ENCODE assay signal across 25 mouse cellular contexts in the genomic region with DNA sequence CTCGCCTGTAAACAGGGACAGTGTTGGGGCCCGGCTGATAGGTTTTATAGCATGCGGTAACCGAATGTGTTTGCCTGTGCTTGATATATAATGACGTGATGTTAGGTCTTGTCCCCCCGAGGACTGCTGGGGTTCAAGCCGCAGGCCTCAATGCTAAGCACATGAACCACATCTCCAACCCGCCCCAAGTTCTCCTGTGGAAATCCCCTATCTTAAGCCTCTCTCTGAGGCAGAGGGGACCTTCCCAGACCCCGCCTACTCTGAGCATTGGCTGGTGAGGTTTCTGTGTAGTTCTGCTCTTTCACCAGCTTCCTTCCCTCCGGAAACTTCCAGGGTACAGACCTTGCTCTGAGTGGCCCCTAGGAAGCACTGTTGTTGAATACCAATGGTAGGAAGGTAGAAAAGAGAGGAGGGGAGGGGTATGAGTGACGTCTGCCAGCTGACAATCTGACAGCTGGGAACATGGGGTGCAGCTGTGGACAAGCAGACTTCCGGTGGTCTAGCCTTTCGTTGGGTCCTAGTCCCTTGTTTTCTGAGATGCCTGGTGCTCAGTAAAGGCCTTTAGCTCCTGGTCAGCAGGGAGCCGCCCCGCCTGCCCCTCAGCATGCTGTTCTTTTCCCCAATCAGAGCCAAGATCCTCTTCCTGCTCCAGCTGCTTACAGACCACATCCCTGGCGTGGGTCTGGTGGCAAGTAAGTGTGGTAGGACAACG. TPM values are rescaled to one million over a fixed set of nuclear protein-coding genes. Genes with fewer than 3 reads are reported as not detected.
DNase-seq lines count a peak whose midpoint lies in the region; TF ChIP-seq lines count a peak whose summit lies in the region.
"Had no signal": no experiment of that assay in that cellular context is flagged by ENCODE, and none has a peak within 500 bp of the region (broad histone marks: within the 10 kb centered on the region; RNA-seq: fewer than 3 reads in every experiment).

No protein-coding gene starts in this region.

- DNase-seq in kidney, postnatal 10 days = peak; percentile 53
- DNase-seq in kidney, adult 18-20 months = no peak
- peak; percentile 57 for DNase-seq in A20 (ENCODE audit: low read depth, low spot score)
- peak; percentile 67 for DNase-seq in CD4-positive helper T cell, adult 2 months (ENCODE audit: low read depth, low spot score)
- DNase-seq in layer of hippocampus, adult 18-20 months (ENCODE audit: low spot score in 2 of 2) = no peak
- no peak for DNase-seq in right cerebral cortex, postnatal 36 days (ENCODE audit: low spot score in 2 of 2)
- DNase-seq: adrenal gland, adult 8-10 months; cerebellum, postnatal 10 days; gastrocnemius, postnatal 36 days; heart, postnatal 36 days; kidney, postnatal 36 days; lung, adult 18-20 months; retina, postnatal 1 day; right cerebral cortex, postnatal 25 days; thymus, postnatal 4 days had no signal

- no peak for TF ChIP-seq POLR2A in bone marrow macrophage, adult 2 months (IDR thresholded peaks at IDR 0.05; ENCODE audit: borderline replicate concordance, low read depth, low read length)

- no peak for TF ChIP-seq CTCF in bone marrow macrophage, adult 2 months (IDR thresholded peaks at IDR 0.05; ENCODE audit: low read depth, low read length)

- H3K27ac ChIP-seq in bone marrow macrophage, adult 2 months (ENCODE audit: insufficient read depth, low read depth, low read length) = peak overlapping the region; percentile 27
- H3K27ac ChIP-seq: embryonic facial prominence, embryonic 12.5 days; forebrain, embryonic 12.5 days; hindbrain, embryonic 15.5 days; limb, embryonic 13.5 days; liver, embryonic 12.5 days; midbrain, embryonic 12.5 days; neural tube, embryonic 12.5 days had no signal

- peaks cover 26% of the 10 kb centered on the region for H3K4me1 ChIP-seq in bone marrow macrophage, adult 2 months (ENCODE audit: control insufficient read depth, insufficient read depth, low read length)

- no peak overlapping the region for H3K4me3 ChIP-seq in bone marrow macrophage, adult 2 months (ENCODE audit: insufficient read depth, low read length)
- H3K4me3 ChIP-seq: embryonic facial prominence, embryonic 12.5 days; forebrain, embryonic 12.5 days; hindbrain, embryonic 15.5 days; limb, embryonic 13.5 days; liver, embryonic 12.5 days; midbrain, embryonic 12.5 days; neural tube, embryonic 12.5 days had no signal

RNA-seq across cellular contexts. Expression of a gene that starts 2.4 kb away (rescaled TPM):
- polyA plus RNA-seq in bone marrow macrophage, adult 2 months (2012; ENCODE audit: insufficient read depth, insufficient read length, missing spikeins) = 1.1 and 1.7 TPM in 2 replicates
- 1 to 10 TPM; 3.7 to 6.2 TPM for total RNA-seq in layer of hippocampus, adult 18-20 months (2021)

RNA-seq across cellular contexts. Expression of a gene that starts 5.3 kb away (rescaled TPM):
- polyA plus RNA-seq in bone marrow macrophage, adult 2 months (2012; ENCODE audit: insufficient read depth, insufficient read length, missing spikeins) = not detected in 2 replicates
- total RNA-seq in layer of hippocampus, adult 18-20 months (2021) = under 1 TPM; 0.20 to 0.86 TPM
- total RNA-seq: heart, postnatal 36 days; megakaryocyte, adult 5-6 weeks had no signal
- polyA plus RNA-seq: G1E had no signal

RNA-seq across cellular contexts. Expression of a gene that starts 5.5 kb away (rescaled TPM):
- 14.3 and 17.7 TPM in 2 replicates for polyA plus RNA-seq in bone marrow macrophage, adult 2 months (2012; ENCODE audit: insufficient read depth, insufficient read length, missing spikeins)
- total RNA-seq in layer of hippocampus, adult 18-20 months (2021) = 10 to 100 TPM; 31.7 to 32.8 TPM

RNA-seq across cellular contexts. Expression of a gene that starts 21.1 kb away (rescaled TPM):
- polyA plus RNA-seq in bone marrow macrophage, adult 2 months (2012; ENCODE audit: insufficient read depth, insufficient read length, missing spikeins) = 0.25 TPM in 1 of 2 replicates, not detected in the other
- 100 to 1,000 TPM; 350 to 365 TPM for total RNA-seq in layer of hippocampus, adult 18-20 months (2021)

RNA-seq across cellular contexts. Expression of a gene that starts 53.9 kb away (rescaled TPM):
- polyA plus RNA-seq in bone marrow macrophage, adult 2 months (2012; ENCODE audit: insufficient read depth, insufficient read length, missing spikeins) = 5.4 and 5.8 TPM in 2 replicates
- total RNA-seq in layer of hippocampus, adult 18-20 months (2021) = 100 to 1,000 TPM in 1 of 2 experiments, 10 to 100 TPM in 1; 99.0 to 111 TPM

Comparison
In these comparisons a context has a peak if more than half of its experiments do, and no peak if none do; other contexts are left out.
1. DNase-seq: peak in kidney, postnatal 10 days (single experiment), A20 (single experiment) and CD4-positive helper T cell, adult 2 months (single experiment); none in kidney, adult 18-20 months (single experiment), layer of hippocampus, adult 18-20 months (0 of 2) and right cerebral cortex, postnatal 36 days (0 of 2).